Mouse (Mus musculus) E14TG2a.4 (cell line): Measurements from ENCODE around the gene Prr14.

ENCODE experiments used
- CTCF ChIP-seq: conservative IDR thresholded peaks from 2 replicates; pipeline ENCODE4 v1.5.1; 2014; ENCODE audit warnings: low read length
- POU5F1 ChIP-seq: IDR thresholded peaks from 2 replicates; pipeline ENCODE4 v1.6.1; 2014; ENCODE audit warnings: low read length, borderline replicate concordance

DNA sequence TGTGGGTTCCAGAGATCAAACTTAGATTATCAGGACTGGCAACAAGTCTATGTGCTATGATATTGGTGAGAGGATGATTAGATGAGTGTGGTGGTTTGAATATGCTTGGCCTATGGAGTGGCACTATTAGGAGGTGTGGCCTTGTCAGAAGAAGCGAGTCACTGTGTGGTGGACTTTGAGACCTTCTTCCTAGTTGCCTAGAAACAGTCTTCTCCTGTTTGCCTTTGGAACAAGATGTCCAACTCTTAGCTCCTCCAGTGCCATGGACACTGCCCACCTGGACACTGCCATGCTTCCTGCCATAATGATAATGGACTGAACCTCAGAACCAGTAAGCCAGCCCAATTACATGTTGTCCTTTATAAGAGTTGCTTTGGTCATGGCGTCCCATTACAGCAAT, 33.5 kb upstream of the Prr14 start:
- TF ChIP-seq CTCF (no peak), POU5F1 (no peak)
